Mouse (Mus musculus) retina, embryonic 14.5 days (tissue): ENCODE results near the gene Ofcc1.
A peak's percentile ranks its signal among the peaks of the same experiment; 100 is the strongest.

ENCODE experiments used
- DNase-seq: peaks from one replicate; pipeline ENCODE4 v3.0.0-alpha.2; 2015; ENCODE audit warnings: low spot score

The Ofcc1 gene

DNA sequence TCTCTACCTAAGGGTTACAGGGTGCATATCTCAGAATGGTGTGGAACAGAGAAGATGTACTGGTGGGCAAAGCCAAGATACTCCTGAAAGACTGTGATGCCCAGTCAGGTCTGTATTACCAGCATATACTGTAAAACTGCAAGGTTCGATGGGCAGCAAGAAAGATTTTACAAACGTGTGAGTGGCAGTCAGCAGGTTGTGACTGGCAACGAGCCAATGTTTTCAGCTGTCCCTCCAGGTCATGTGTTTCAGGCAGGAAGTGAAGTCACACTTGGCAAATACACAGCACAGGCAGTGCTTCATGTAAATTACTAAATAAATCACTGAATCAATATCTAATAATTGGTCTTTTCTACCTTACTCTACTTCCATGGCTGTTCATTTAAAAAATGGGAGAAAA is at the start of gene Ofcc1:
Ofcc1 (minus strand) TSS at position 163 of the 400 bp plus-strand sequence.
- DNase-seq, result no peak

- no peak for DNase-seq
Observed at GRCm38 (mm10) chr13:40390120-40390519, 28.9 kb upstream of the Ofcc1 start.

DNA sequence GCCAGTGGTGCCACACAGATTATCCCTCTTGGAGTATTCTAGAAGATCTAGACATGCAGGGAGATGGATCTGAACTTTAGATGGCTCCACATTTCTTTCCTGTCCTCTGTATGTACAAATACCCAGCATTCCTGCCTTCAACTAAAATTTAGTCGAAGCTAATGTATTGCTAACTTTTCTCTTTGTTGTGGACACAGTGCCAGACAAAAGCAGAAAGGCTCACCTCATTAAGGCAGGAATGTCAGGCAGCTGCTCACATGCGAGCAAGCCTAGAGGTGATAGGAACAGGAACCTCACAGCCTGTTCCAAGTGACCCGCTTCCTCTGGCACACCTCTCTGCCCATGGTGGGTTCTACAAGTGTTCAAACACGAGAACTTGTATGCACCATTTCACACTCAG is 26.2 kb upstream of the Ofcc1 start:
- DNase-seq, result no peak

DNA sequence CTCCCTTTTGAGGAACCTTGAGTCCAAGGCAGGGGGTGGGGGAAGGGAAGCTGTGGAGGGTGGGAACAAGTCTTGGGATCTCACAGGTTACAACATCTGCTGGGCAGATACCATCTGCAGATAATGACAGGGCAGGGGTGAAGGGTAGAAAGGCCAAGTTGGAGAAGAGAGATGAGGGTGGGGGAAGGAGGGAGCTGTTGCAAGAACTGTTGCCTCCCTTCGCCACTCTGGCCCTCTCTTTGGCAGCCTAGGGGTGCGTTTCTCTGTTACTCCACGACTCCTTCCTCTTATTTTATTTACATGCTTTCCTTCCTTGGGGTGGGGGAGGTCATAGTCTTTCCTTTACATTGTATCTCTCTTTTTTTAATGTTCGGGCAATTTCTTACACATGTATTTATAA is 23.7 kb upstream of the Ofcc1 start:
- no peak for DNase-seq

- no peak for DNase-seq
Observed at GRCm38 (mm10) chr13:40376773-40377172, 15.5 kb upstream of the Ofcc1 start.

GRCm38 (mm10) chr13:40366762-40367161 is 5.5 kb upstream of the Ofcc1 start:
- DNase-seq, result no peak

- peak; percentile 33 for DNase-seq
Observed at GRCm38 (mm10) chr13:40364855-40365254, 3.6 kb upstream of the Ofcc1 start.

- DNase-seq, result no peak
Observed at GRCm38 (mm10) chr13:40360692-40361091, 558 bp downstream of the Ofcc1 start.

DNA sequence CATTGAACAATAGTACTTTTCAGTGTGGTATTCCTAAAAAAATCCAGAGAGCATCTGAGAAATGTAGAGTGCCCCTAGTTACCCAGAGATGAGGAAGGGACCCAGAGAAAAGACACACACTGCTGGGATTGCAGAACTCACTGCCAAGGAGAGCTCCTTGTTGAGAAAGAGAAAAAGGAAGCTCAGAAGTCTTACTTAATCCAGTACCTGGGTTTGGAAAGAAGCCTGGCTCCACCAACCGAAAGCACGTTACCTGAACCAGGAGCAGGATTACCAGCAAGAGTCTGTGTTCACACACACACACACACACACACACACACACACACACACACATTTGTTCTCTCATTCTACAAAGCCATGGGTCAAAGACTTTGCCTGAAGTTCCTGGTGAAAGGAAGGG is 14.2 kb downstream of the Ofcc1 start:
- no peak for DNase-seq

GRCm38 (mm10) chr13:40323301-40323700 is 37.9 kb downstream of the Ofcc1 start:
- DNase-seq, result no peak

- DNase-seq, result no peak
Observed at GRCm38 (mm10) chr13:40320814-40321525, 40.3 kb downstream of the Ofcc1 start.

DNA sequence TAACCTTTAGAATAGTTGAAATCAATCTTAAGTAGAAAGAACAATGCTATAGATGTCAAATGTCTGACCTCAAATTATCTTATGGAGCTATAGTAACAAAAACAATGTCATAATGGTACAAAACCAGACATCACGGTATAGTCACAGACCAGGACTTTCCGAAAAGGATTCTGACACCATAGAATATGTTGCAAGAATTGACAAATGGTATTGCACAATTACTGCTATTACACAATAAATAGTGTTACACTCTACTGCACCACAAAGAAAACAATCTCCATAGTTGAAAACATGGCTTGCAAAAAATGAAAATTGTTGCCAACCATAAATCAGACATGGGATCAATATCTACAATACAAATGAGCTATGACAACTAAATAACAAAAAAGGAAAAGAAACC is 43.5 kb downstream of the Ofcc1 start:
- DNase-seq, result no peak

DNA sequence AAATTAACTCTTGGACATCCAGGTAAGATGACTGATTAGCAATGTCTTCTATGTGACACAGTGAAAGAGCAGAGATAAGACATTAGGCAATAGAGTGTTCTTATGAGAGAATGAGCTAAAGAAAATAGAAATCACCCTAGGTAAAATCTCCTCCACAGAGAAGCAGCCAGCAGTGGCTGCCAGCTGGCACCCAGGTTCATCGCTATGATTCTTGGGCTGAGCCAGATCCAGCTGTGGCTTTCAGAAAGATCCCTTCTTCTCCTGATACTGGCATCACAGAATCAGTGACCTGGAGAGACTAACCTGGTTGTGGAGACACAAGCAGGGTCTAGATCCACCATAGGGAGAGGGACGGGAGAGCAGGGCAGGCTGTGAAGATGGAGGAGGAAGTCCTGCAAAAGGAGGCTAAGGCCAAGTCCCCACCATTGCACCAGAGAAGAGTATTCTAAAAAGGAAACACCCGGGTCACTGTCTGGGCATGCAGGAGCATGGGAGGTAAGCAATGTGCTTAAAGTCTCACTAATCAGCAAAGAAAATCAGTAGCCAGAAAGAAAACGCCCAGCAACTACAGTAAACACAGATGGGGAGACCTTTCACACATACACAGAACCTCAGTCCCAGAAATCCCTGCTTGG is 46.0 kb downstream of the Ofcc1 start:
- DNase-seq, result no peak

- DNase-seq, result peak; percentile 68
Observed at GRCm38 (mm10) chr13:40292891-40293290, 68.4 kb downstream of the Ofcc1 start.

GRCm38 (mm10) chr13:40290846-40291245 is 70.4 kb downstream of the Ofcc1 start:
- peak; percentile 51 for DNase-seq

DNA sequence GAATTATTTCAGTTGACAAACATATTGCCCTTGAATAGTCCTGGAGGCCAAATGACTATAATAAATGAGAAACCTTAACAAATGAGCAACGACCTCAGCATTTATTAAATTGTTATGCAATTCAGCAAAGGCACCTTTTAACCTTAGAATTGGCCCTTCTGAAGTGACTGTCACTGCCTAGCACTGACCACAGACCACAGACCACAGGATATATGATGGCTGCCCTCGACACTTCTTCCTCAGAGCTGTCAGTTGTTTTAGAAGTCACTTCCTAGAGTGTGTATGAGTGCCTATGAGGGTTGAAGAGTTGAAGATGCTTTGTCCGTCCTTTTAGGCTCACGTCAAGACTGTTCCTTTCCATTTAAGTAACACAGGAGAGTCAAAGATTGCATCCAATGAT is 72.6 kb downstream of the Ofcc1 start:
- DNase-seq, result no peak

GRCm38 (mm10) chr13:40287266-40288002 is 73.8 kb downstream of the Ofcc1 start:
- peak; percentile 47 for DNase-seq

GRCm38 (mm10) chr13:40285234-40285791 is 75.9 kb downstream of the Ofcc1 start:
- DNase-seq, result peak; percentile 54

GRCm38 (mm10) chr13:40280616-40281015 is 80.6 kb downstream of the Ofcc1 start:
- DNase-seq, result peak; percentile 23

DNA sequence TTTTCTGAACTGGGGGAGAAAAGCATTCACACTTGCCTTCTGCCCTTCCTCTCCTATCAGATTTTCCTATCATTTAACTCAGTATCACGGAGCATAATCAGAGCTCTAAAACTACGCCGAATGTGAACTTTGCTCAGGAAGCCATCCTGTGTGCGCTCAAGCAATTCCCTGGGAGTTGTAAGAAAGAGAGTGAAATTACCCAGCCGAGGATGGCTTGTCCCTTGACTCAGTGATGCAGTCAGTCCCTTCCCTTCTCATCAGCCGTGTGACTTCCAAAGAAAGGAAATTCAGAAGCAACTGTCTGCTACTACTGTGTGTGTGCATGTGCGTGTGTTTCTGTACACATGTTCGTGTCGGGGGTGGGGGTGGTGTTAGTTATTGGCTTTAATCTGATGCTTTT is 93.7 kb downstream of the Ofcc1 start:
- no peak for DNase-seq

GRCm38 (mm10) chr13:40263087-40263807 is 98.0 kb downstream of the Ofcc1 start:
- DNase-seq, result peak; percentile 24

GRCm38 (mm10) chr13:40258757-40259156 is 102.5 kb downstream of the Ofcc1 start:
- DNase-seq, result no peak
